Comparison of ENCODE assay signal across 12 mouse cellular contexts in the genomic region with DNA sequence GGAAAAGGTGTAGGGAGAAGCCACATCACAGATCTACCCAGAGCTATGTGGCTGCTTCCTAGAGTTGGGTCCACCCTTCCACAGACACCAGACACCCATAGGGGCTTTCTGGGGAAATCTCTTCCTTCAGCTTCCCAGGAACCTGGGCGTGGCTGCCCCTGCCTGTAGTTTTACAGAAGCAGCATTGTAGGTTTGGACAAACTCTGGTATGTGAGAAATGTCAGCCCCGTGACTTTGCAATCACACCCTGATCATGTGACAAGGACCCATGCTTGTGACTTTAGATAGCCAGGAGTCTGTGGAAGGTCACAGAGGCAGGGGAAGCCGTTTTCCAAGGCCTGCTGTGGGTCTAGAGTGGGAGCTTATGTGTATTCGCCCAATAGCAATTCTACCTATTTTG. TPM values are rescaled to one million over a fixed set of nuclear protein-coding genes. Genes with fewer than 3 reads are reported as not detected.
DNase-seq lines count a peak whose midpoint lies in the region; ATAC-seq lines count a peak whose summit lies in the region.
"Had no signal": no experiment of that assay in that cellular context is flagged by ENCODE, and none has a peak within 500 bp of the region (broad histone marks: within the 10 kb centered on the region; RNA-seq: fewer than 3 reads in every experiment).

No protein-coding gene starts in this region.

- H3K4me2 ChIP-seq in kidney, embryonic 15.5 days: no peak overlapping the region
- H3K4me2 ChIP-seq: limb, embryonic 15.5 days; midbrain, embryonic 13.5 days had no signal

- H3K4me3 ChIP-seq in kidney, embryonic 15.5 days (replicated peaks): no peak overlapping the region
- H3K4me3 ChIP-seq in macrophage (ENCODE audit: inconsistent target): no peak overlapping the region
- H3K4me3 ChIP-seq: erythroblast, embryonic 14.5 days; limb, embryonic 15.5 days; midbrain, embryonic 13.5 days had no signal

- DNase-seq in kidney, adult 11 months: peak; percentile 75
- peak; percentile 27 for DNase-seq in Muller cell, postnatal 12 days (ENCODE audit: inconsistent ontology term)
- DNase-seq in kidney, postnatal 10 days: peak; percentile 39
- DNase-seq in spleen, postnatal 10 days (ENCODE audit: low spot score in 2 of 2): no peak
- no peak for DNase-seq in thymus, postnatal 14 days
- DNase-seq: cerebellum, adult 9-11 months; gastrocnemius, postnatal 25 days had no signal

- no peak for ATAC-seq in kidney, embryonic 15.5 days (replicated peaks; ENCODE audit: low FRiP score)
- ATAC-seq: midbrain, embryonic 13.5 days had no signal

- H3K27me3 ChIP-seq in kidney, embryonic 15.5 days: 0 out of 2 replicates have a peak, but pooled peaks cover 13% of the 10 kb centered on the region

- no peak overlapping the region for H3K27ac ChIP-seq in kidney, embryonic 15.5 days
- peak overlapping the region; percentile 77 for H3K27ac ChIP-seq in macrophage
- H3K27ac ChIP-seq: limb, embryonic 15.5 days; midbrain, embryonic 13.5 days had no signal

- no peaks in the 10 kb centered on the region for H3K9me3 ChIP-seq in kidney, embryonic 15.5 days (replicated peaks)
- H3K9me3 ChIP-seq: limb, embryonic 15.5 days; midbrain, embryonic 13.5 days had no signal

- H3K4me1 ChIP-seq in kidney, embryonic 15.5 days: peaks cover 8% of the 10 kb centered on the region

- WGBS in kidney, embryonic 15.5 days: 51% methylated on average over 4 of the region's 4 CpGs
- 56% methylated on average over 4 of the region's 4 CpGs for WGBS in macrophage (ENCODE audit: missing documents)

- no peak overlapping the region for H3K9ac ChIP-seq in kidney, embryonic 15.5 days
- H3K9ac ChIP-seq: limb, embryonic 15.5 days; midbrain, embryonic 13.5 days had no signal

- peaks cover 69% of the 10 kb centered on the region for H3K79me2 ChIP-seq in macrophage (ENCODE audit: inconsistent target)

- no peaks in the 10 kb centered on the region for H3K36me3 ChIP-seq in kidney, embryonic 15.5 days
- peaks cover 82% of the 10 kb centered on the region for H3K36me3 ChIP-seq in macrophage (ENCODE audit: inconsistent target)
- H3K36me3 ChIP-seq: limb, embryonic 15.5 days; midbrain, embryonic 13.5 days had no signal

RNA-seq across cellular contexts. Expression of gene Mybpc3, which starts 5.5 kb away (rescaled TPM):
- 0.10 and 0.13 TPM in 2 replicates for polyA plus RNA-seq in kidney, embryonic 15.5 days (2015; fragmentation: Nextera tagmentation; extraction: Ambion mirVana)
- 10 to 100 TPM in 7 of 26 experiments, 1 to 10 TPM in 19; 1.3 to 19.5 (median 6.7) TPM for total RNA-seq in macrophage (2018; cell fraction: chromatin; rRNA removed)
- under 1 TPM; 0.04 to 0.37 (median 0.15) TPM for total RNA-seq in macrophage (2018; cell fraction: cytosol; rRNA removed)
- total RNA-seq in macrophage (2018; cell fraction: nucleus; rRNA removed): 10 to 100 TPM in 1 of 26 experiments, 1 to 10 TPM in 23, under 1 TPM in 2; 0.69 to 13.1 (median 3.3) TPM
- 0.09 to 0.11 TPM in 2 of 3 replicates, not detected in the other for polyA plus RNA-seq in macrophage (2018)
- total RNA-seq: gastrocnemius, postnatal 25 days had no signal
- polyA plus RNA-seq: erythroblast, embryonic 14.5 days; midbrain, embryonic 13.5 days had no signal

RNA-seq across cellular contexts. Expression of gene Spi1, which starts 30.3 kb away (rescaled TPM):
- 4.7 and 5.4 TPM in 2 replicates for polyA plus RNA-seq in kidney, embryonic 15.5 days (2015; fragmentation: Nextera tagmentation; extraction: Ambion mirVana)
- 100 to 1,000 TPM in 21 of 26 experiments, 10 to 100 TPM in 5; 72.3 to 238 (median 156) TPM for total RNA-seq in macrophage (2018; cell fraction: chromatin; rRNA removed)
- total RNA-seq in macrophage (2018; cell fraction: cytosol; rRNA removed): 100 to 1,000 TPM; 241 to 433 (median 325) TPM
- 100 to 1,000 TPM; 111 to 275 (median 166) TPM for total RNA-seq in macrophage (2018; cell fraction: nucleus; rRNA removed)
- polyA plus RNA-seq in macrophage (2018): 298 to 440 TPM (median 373 TPM) in 3 replicates

RNA-seq across cellular contexts. Expression of gene Slc39a13, which starts 42.3 kb away (rescaled TPM):
- polyA plus RNA-seq in kidney, embryonic 15.5 days (2015; fragmentation: Nextera tagmentation; extraction: Ambion mirVana): 41.2 and 48.5 TPM in 2 replicates
- total RNA-seq in macrophage (2018; cell fraction: chromatin; rRNA removed): 100 to 1,000 TPM in 15 of 26 experiments, 10 to 100 TPM in 11; 69.4 to 316 (median 143) TPM
- 10 to 100 TPM; 14.7 to 47.5 (median 21.7) TPM for total RNA-seq in macrophage (2018; cell fraction: cytosol; rRNA removed)
- 100 to 1,000 TPM in 11 of 26 experiments, 10 to 100 TPM in 15; 53.4 to 149 (median 91.2) TPM for total RNA-seq in macrophage (2018; cell fraction: nucleus; rRNA removed)
- 19.8 to 23.0 TPM (median 21.8 TPM) in 3 replicates for polyA plus RNA-seq in macrophage (2018)

RNA-seq across cellular contexts. Expression of gene Psmc3, which starts 58.7 kb away (rescaled TPM):
- polyA plus RNA-seq in kidney, embryonic 15.5 days (2015; fragmentation: Nextera tagmentation; extraction: Ambion mirVana): 307 and 315 TPM in 2 replicates
- total RNA-seq in macrophage (2018; cell fraction: chromatin; rRNA removed): 100 to 1,000 TPM in 7 of 26 experiments, 10 to 100 TPM in 19; 25.0 to 117 (median 78.2) TPM
- total RNA-seq in macrophage (2018; cell fraction: cytosol; rRNA removed): 100 to 1,000 TPM; 117 to 186 (median 143) TPM
- 100 to 1,000 TPM in 6 of 26 experiments, 10 to 100 TPM in 20; 39.9 to 113 (median 78.9) TPM for total RNA-seq in macrophage (2018; cell fraction: nucleus; rRNA removed)
- 149 to 321 TPM (median 192 TPM) in 3 replicates for polyA plus RNA-seq in macrophage (2018)

Comparison
In these comparisons a context has a peak if more than half of its experiments do, and no peak if none do; other contexts are left out.
1. DNase-seq: peak in kidney, adult 11 months (single experiment), Muller cell, postnatal 12 days (single experiment) and kidney, postnatal 10 days (single experiment); none in spleen, postnatal 10 days (0 of 2) and thymus, postnatal 14 days (single experiment).
2. RNA of gene Spi1, which starts 30.3 kb away (polyA plus RNA-seq): 298 to 440 TPM in macrophage; 4.7 to 5.4 TPM in kidney, embryonic 15.5 days; every median in the first group is over 10 times any median in the second.